Mouse (Mus musculus) embryonic facial prominence, embryonic 11.5 days (tissue): ENCODE results near the gene Rictor. TPM values are rescaled to one million over a fixed set of nuclear protein-coding genes. Genes with fewer than 3 reads are reported as not detected.
"Not testable (repeated sequence)": the region's sequence is repeated elsewhere in the genome, so short reads cannot be mapped to it uniquely, and the experiment has no call there.

ENCODE experiments used
- ATAC-seq: fragments of 200-750 bp; cut with Nextera tagmentation; replicated peaks from 2 replicates; pipeline ENCODE4 v1.8.0; 2017; ENCODE audit warnings: low read depth; ENCODE audit not compliant: insufficient number of reproducible peaks, low FRiP score, low TSS enrichment
- DNase-seq: peaks from one replicate; pipeline ENCODE4 v3.0.0-alpha.2; 2015; ENCODE audit warnings: low spot score
- H3K27ac ChIP-seq: fragments of 300-500 bp; sonication (generic); replicated peaks from 2 replicates; pipeline ENCODE4 v1.5.1; 2014; ENCODE audit warnings: mild to moderate bottlenecking, low read depth, low read length, control low read depth
- H3K27me3 ChIP-seq: fragments of 300-500 bp; sonication (generic); 2 replicates; pipeline ENCODE4 v1.6.1; 2014; ENCODE audit warnings: mild to moderate bottlenecking, low read length, moderate library complexity, mixed read lengths; ENCODE audit not compliant: control insufficient read depth, insufficient read depth
- H3K36me3 ChIP-seq: fragments of 300-500 bp; sonication (generic); replicated peaks from 2 replicates; pipeline ENCODE4 v1.6.1; 2014; ENCODE audit warnings: low read depth, mild to moderate bottlenecking, low read length, moderate library complexity, mixed read lengths; ENCODE audit not compliant: control insufficient read depth, insufficient read depth
- H3K4me1 ChIP-seq: fragments of 300-500 bp; sonication (generic); 2 replicates; pipeline ENCODE4 v1.6.1; 2014; ENCODE audit warnings: low read length, mixed read lengths; ENCODE audit not compliant: control insufficient read depth, insufficient read depth
- H3K4me2 ChIP-seq: fragments of 300-500 bp; sonication (generic); 2 replicates; pipeline ENCODE4 v1.6.1; 2014; ENCODE audit warnings: low read depth, mild to moderate bottlenecking, control low read depth, low read length, moderate library complexity
- H3K4me3 ChIP-seq: fragments of 300-500 bp; sonication (generic); 2 replicates; pipeline ENCODE4 v1.5.1; 2014; ENCODE audit warnings: low read depth, low read length, control low read depth
- H3K9ac ChIP-seq: fragments of 300-500 bp; sonication (generic); replicated peaks from 2 replicates; pipeline ENCODE4 v1.6.1; 2014; ENCODE audit warnings: mild to moderate bottlenecking, control low read depth, low read length
- H3K9me3 ChIP-seq: fragments of 300-500 bp; sonication (generic); replicated peaks from 2 replicates; pipeline ENCODE4 v1.6.1; 2016; ENCODE audit warnings: mild to moderate bottlenecking, low read length, inconsistent platforms, mixed read lengths; ENCODE audit not compliant: control insufficient read depth
- WGBS: fragments of 180-500 bp; shearing (Covaris S2); extraction: QIAGEN DNeasy Blood & Tissue Kit; methylation state at CpG from one replicate; pipeline ENCODE4 v1.1.7; 2014; 5-methylcytosine and 5-hydroxymethylcytosine counted together
- polyA plus RNA-seq: library from polyadenylated mRNA; unstranded; fragments of >200 nt; fragmentation: Nextera tagmentation; extraction: Ambion mirVana; gene quantifications from 2 replicates; pipeline ENCODE4 v1.2.1, GENCODE M21; 2014

The Rictor gene
- polyA plus RNA-seq, 1 experiment from 2014 or later: 40.2 TPM

GRCm38 (mm10) chr15:6743723-6744122 is 35.5 kb downstream of the Rictor start:
- H3K36me3 ChIP-seq: no peaks in the 10 kb centered on the region; the same call in none of the 2 replicates
- no peaks in the 10 kb centered on the region for H3K27me3 ChIP-seq
- ATAC-seq (no peak), DNase-seq (no peak)
- no peak overlapping the region for H3K9ac ChIP-seq
- 49% methylated on average over 8 of the region's 8 CpGs for WGBS
- H3K4me1 ChIP-seq: no peaks in the 10 kb centered on the region
- H3K4me3 ChIP-seq: no peak overlapping the region
- no peak overlapping the region for H3K27ac ChIP-seq
- no peak overlapping the region for H3K4me2 ChIP-seq
- H3K9me3 ChIP-seq: no peaks in the 10 kb centered on the region

- H3K4me1 ChIP-seq, H3K9me3 ChIP-seq, H3K27ac ChIP-seq, H3K9ac ChIP-seq, ATAC-seq, H3K27me3 ChIP-seq, H3K4me3 ChIP-seq, H3K36me3 ChIP-seq, H3K4me2 ChIP-seq, DNase-seq: not testable (repeated sequence)
- WGBS: 68% methylated on average over 8 of the region's 8 CpGs
Measured at GRCm38 (mm10) chr15:6746301-6746983, 38.3 kb downstream of the Rictor start.

DNA sequence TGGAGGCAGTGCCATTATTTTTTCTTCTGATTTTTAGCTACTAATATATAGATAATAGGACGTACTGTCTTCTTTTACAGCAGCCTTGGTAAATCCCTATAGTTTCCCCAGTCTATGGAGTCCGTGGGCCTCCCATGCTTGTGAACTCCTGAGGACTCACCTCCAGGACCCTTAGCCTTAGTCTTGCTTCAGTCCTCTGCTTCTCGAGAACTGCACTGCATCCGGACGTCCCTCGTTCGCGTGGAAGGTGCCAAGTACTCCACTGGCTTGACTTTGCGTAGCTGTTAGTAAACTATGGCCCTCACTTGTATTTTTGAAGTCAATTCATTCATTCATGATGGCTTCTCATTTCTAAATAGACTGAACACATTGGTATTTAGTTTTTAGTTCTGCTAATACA is 38.8 kb downstream of the Rictor start:
- ATAC-seq (no peak), DNase-seq (no peak)
- H3K4me1 ChIP-seq: no peaks in the 10 kb centered on the region
- no peaks in the 10 kb centered on the region for H3K27me3 ChIP-seq
- H3K4me3 ChIP-seq: no peak overlapping the region
- no peak overlapping the region for H3K27ac ChIP-seq
- no peaks in the 10 kb centered on the region; the same call in 1 of the 2 replicates for H3K36me3 ChIP-seq
- WGBS: 93% methylated on average over 9 of the region's 9 CpGs
- no peaks in the 10 kb centered on the region for H3K9me3 ChIP-seq
- H3K9ac ChIP-seq: no peak overlapping the region
- no peak overlapping the region for H3K4me2 ChIP-seq

- DNase-seq (no peak), ATAC-seq (no peak)
- no peaks in the 10 kb centered on the region for H3K27me3 ChIP-seq
- no peaks in the 10 kb centered on the region; the same call in 1 of the 2 replicates for H3K36me3 ChIP-seq
- H3K9ac ChIP-seq: no peak overlapping the region
- H3K4me2 ChIP-seq: no peak overlapping the region
- WGBS: 92% methylated on average over 2 of the region's 2 CpGs
- H3K27ac ChIP-seq: no peak overlapping the region
- no peak overlapping the region for H3K4me3 ChIP-seq
- no peaks in the 10 kb centered on the region for H3K9me3 ChIP-seq
- H3K4me1 ChIP-seq: no peaks in the 10 kb centered on the region
Measured at GRCm38 (mm10) chr15:6754400-6754799, 46.2 kb downstream of the Rictor start.

- no peak overlapping the region for H3K9ac ChIP-seq
- H3K9me3 ChIP-seq: no peaks in the 10 kb centered on the region
- H3K27ac ChIP-seq: no peak overlapping the region
- ATAC-seq (no peak), DNase-seq (no peak)
- H3K4me1 ChIP-seq: no peaks in the 10 kb centered on the region
- peaks cover 7% of the 10 kb centered on the region; the same call in 1 of the 2 replicates for H3K36me3 ChIP-seq
- no peaks in the 10 kb centered on the region for H3K27me3 ChIP-seq
- 83% methylated on average over 3 of the region's 3 CpGs for WGBS
- H3K4me2 ChIP-seq: no peak overlapping the region
- no peak overlapping the region for H3K4me3 ChIP-seq
Measured at GRCm38 (mm10) chr15:6772265-6772664, 64.1 kb downstream of the Rictor start.

- H3K36me3 ChIP-seq: peaks cover 3% of the 10 kb centered on the region; the same call in 1 of the 2 replicates
Measured at GRCm38 (mm10) chr15:6786212-6786611, 78.0 kb downstream of the Rictor start.

DNA sequence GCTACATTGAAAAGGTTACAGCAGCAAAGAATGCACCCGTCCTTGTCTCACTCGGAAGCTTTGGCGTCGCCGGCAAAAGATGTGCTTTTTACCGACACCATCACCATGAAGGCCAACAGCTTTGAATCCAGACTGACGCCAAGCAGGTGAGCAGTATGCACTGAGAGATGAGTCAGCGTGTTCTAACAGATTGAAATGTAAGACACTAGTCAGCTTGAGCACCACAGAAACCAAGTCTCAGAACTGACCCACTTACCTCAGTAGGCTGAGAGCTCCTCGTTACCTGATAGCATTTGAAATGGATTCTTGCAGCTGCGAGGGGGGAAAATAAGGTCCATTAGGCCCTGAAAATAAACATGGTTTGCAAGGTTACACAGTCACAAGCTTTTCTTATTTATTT is 79.1 kb downstream of the Rictor start:
- no peak for ATAC-seq
- H3K36me3 ChIP-seq: peaks cover 6% of the 10 kb centered on the region; the same call in 1 of the 2 replicates
- H3K9ac ChIP-seq: no peak overlapping the region
- no peaks in the 10 kb centered on the region for H3K4me1 ChIP-seq
- H3K4me3 ChIP-seq: no peak overlapping the region
- 93% methylated on average over 10 of the region's 10 CpGs for WGBS
- no peaks in the 10 kb centered on the region for H3K27me3 ChIP-seq
- no peak overlapping the region for H3K27ac ChIP-seq
- H3K4me2 ChIP-seq: no peak overlapping the region
- DNase-seq: no peak
- no peaks in the 10 kb centered on the region for H3K9me3 ChIP-seq

More at GRCm38 (mm10) chr15:6786212-6786611, 78.0 kb downstream of the Rictor start:
- H3K9ac ChIP-seq: no peak overlapping the region
- no peaks in the 10 kb centered on the region for H3K4me1 ChIP-seq
- WGBS: 90% methylated on average over 10 of the region's 10 CpGs
- no peak overlapping the region for H3K4me3 ChIP-seq
- no peak overlapping the region for H3K4me2 ChIP-seq
- no peak for ATAC-seq
- no peaks in the 10 kb centered on the region for H3K9me3 ChIP-seq
- H3K27ac ChIP-seq: no peak overlapping the region
- no peak for DNase-seq
- no peaks in the 10 kb centered on the region for H3K27me3 ChIP-seq

- H3K4me3 ChIP-seq: no peak overlapping the region
- H3K9ac ChIP-seq: no peak overlapping the region
- WGBS: 93% methylated on average over 7 of the region's 7 CpGs
- no peak overlapping the region for H3K4me2 ChIP-seq
- H3K27me3 ChIP-seq: no peaks in the 10 kb centered on the region
- no peaks in the 10 kb centered on the region for H3K9me3 ChIP-seq
- H3K4me1 ChIP-seq: no peaks in the 10 kb centered on the region
- no peak for ATAC-seq
- peaks cover 6% of the 10 kb centered on the region; the same call in 1 of the 2 replicates for H3K36me3 ChIP-seq
- DNase-seq: no peak
- no peak overlapping the region for H3K27ac ChIP-seq
Measured at GRCm38 (mm10) chr15:6790011-6790410, 81.8 kb downstream of the Rictor start.
